Mouse (Mus musculus): ENCODE measurements around the gene Psme4. TPM values are rescaled to one million over a fixed set of nuclear protein-coding genes. Genes with fewer than 3 reads are reported as not detected.

Gene Psme4
- polyA plus RNA-seq, 1 experiment from 2014 or later, result 34.2 TPM

GRCm38 (mm10) chr11:30774638-30775037, 3.1 kb downstream of the Psme4 start:
- Histone ChIP-seq H3K27me3 (ENCODE audit: control insufficient read depth, insufficient read depth, low read length) (no peaks in the 10 kb centered on the region), H3K4me3 (ENCODE audit: low read depth, low read length) (no peak overlapping the region), H3K9ac (ENCODE audit: low read length) (no peak overlapping the region), H3K4me1 (ENCODE audit: control insufficient read depth, insufficient read depth, low read length) (peaks cover 6% of the 10 kb centered on the region; the same call in 1 of the 2 replicates), H3K4me2 (ENCODE audit: low read depth) (no peak overlapping the region), H3K36me3 (ENCODE audit: control insufficient read depth, insufficient read depth, low read length) (no peaks in the 10 kb centered on the region), H3K27ac (ENCODE audit: low read depth, low read length) (no peak overlapping the region), H3K9me3 (ENCODE audit: control insufficient read depth, low read length) (no peaks in the 10 kb centered on the region)
- 100% methylated on average over 1 of the region's 1 CpGs for WGBS
- ATAC-seq (ENCODE audit: insufficient read depth, low FRiP score, low TSS enrichment) (no peak), DNase-seq (ENCODE audit: low spot score) (no peak)

DNA sequence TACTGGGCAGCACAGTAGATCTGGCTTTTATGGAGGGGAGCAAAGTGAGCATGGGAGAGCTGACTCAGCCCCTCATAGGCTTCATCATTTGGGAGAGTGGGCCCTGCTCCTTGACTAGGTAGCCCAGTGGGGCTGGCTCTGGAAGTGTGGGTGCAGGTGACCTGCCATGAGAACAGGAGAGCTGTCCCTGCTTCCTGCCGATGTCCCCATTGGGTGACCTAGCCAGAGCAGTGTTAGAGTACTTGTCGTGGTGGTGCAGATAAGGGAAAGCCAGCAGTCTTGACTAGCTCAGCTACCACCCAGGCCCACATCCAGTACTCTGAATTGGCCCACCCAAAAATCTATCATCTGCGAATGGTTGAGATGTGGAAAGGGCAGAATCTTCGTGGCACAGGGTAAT, 6.0 kb downstream of the Psme4 start:
- no peak for ATAC-seq (ENCODE audit: insufficient read depth, low FRiP score, low TSS enrichment)
- 80% methylated on average over 4 of the region's 4 CpGs for WGBS

GRCm38 (mm10) chr11:30780893-30781292, 9.4 kb downstream of the Psme4 start:
- H3K27me3 ChIP-seq (ENCODE audit: control insufficient read depth, insufficient read depth, low read length), result no peaks in the 10 kb centered on the region
- no peaks in the 10 kb centered on the region for H3K4me1 ChIP-seq (ENCODE audit: control insufficient read depth, insufficient read depth, low read length)
- no peak overlapping the region for H3K4me2 ChIP-seq (ENCODE audit: low read depth)
- 87% methylated on average over 2 of the region's 2 CpGs for WGBS
- H3K36me3 ChIP-seq (ENCODE audit: control insufficient read depth, insufficient read depth, low read length), result no peaks in the 10 kb centered on the region
- ATAC-seq (ENCODE audit: insufficient read depth, low FRiP score, low TSS enrichment) (no peak), DNase-seq (ENCODE audit: low spot score) (no peak)
- H3K27ac ChIP-seq (ENCODE audit: low read depth, low read length), result no peak overlapping the region
- H3K9ac ChIP-seq (ENCODE audit: low read length), result no peak overlapping the region
- H3K9me3 ChIP-seq (ENCODE audit: control insufficient read depth, low read length), result no peaks in the 10 kb centered on the region
- no peak overlapping the region for H3K4me3 ChIP-seq (ENCODE audit: low read depth, low read length)

More for the DNA sequence above, 6.0 kb downstream of the Psme4 start:
- Histone ChIP-seq H3K9me3 (ENCODE audit: control insufficient read depth, low read length) (no peaks in the 10 kb centered on the region), H3K4me2 (ENCODE audit: low read depth) (no peak overlapping the region), H3K4me1 (ENCODE audit: control insufficient read depth, insufficient read depth, low read length) (peaks cover 6% of the 10 kb centered on the region; the same call in 1 of the 2 replicates), H3K36me3 (ENCODE audit: control insufficient read depth, insufficient read depth, low read length) (no peaks in the 10 kb centered on the region), H3K9ac (ENCODE audit: low read length) (no peak overlapping the region), H3K4me3 (ENCODE audit: low read depth, low read length) (no peak overlapping the region), H3K27ac (ENCODE audit: low read depth, low read length) (no peak overlapping the region), H3K27me3 (ENCODE audit: control insufficient read depth, insufficient read depth, low read length) (no peaks in the 10 kb centered on the region)
- no peak for DNase-seq (ENCODE audit: low spot score)

- no peak overlapping the region for H3K4me2 ChIP-seq (ENCODE audit: low read depth)
- H3K9me3 ChIP-seq (ENCODE audit: control insufficient read depth, low read length), result no peaks in the 10 kb centered on the region
- WGBS, result 79% methylated on average over 1 of the region's 1 CpGs
- ATAC-seq (ENCODE audit: insufficient read depth, low FRiP score, low TSS enrichment), result no peak
- H3K36me3 ChIP-seq (ENCODE audit: control insufficient read depth, insufficient read depth, low read length), result no peaks in the 10 kb centered on the region
- no peak overlapping the region for H3K27ac ChIP-seq (ENCODE audit: low read depth, low read length)
- H3K4me3 ChIP-seq (ENCODE audit: low read depth, low read length), result no peak overlapping the region
- no peaks in the 10 kb centered on the region for H3K27me3 ChIP-seq (ENCODE audit: control insufficient read depth, insufficient read depth, low read length)
- no peaks in the 10 kb centered on the region for H3K4me1 ChIP-seq (ENCODE audit: control insufficient read depth, insufficient read depth, low read length)
- H3K9ac ChIP-seq (ENCODE audit: low read length), result no peak overlapping the region
- DNase-seq (ENCODE audit: low spot score), result no peak
These were observed 10.1 kb downstream of the Psme4 start for GRCm38 (mm10) chr11:30781612-30782011.

GRCm38 (mm10) chr11:30785497-30785896, 14.0 kb downstream of the Psme4 start:
- Histone ChIP-seq H3K36me3 (ENCODE audit: control insufficient read depth, insufficient read depth, low read length) (no peaks in the 10 kb centered on the region), H3K4me1 (ENCODE audit: control insufficient read depth, insufficient read depth, low read length) (no peaks in the 10 kb centered on the region), H3K4me2 (ENCODE audit: low read depth) (no peak overlapping the region), H3K9ac (ENCODE audit: low read length) (no peak overlapping the region), H3K27ac (ENCODE audit: low read depth, low read length) (no peak overlapping the region), H3K4me3 (ENCODE audit: low read depth, low read length) (no peak overlapping the region), H3K27me3 (ENCODE audit: control insufficient read depth, insufficient read depth, low read length) (no peaks in the 10 kb centered on the region), H3K9me3 (ENCODE audit: control insufficient read depth, low read length) (no peaks in the 10 kb centered on the region)
- DNase-seq (ENCODE audit: low spot score), result no peak
- 57% methylated on average over 3 of the region's 3 CpGs for WGBS
- no peak for ATAC-seq (ENCODE audit: insufficient read depth, low FRiP score, low TSS enrichment)

GRCm38 (mm10) chr11:30786230-30786983, 14.9 kb downstream of the Psme4 start:
- no peak for ATAC-seq (ENCODE audit: insufficient read depth, low FRiP score, low TSS enrichment)
- no peaks in the 10 kb centered on the region for H3K36me3 ChIP-seq (ENCODE audit: control insufficient read depth, insufficient read depth, low read length)
- H3K27ac ChIP-seq (ENCODE audit: low read depth, low read length), result no peak overlapping the region
- H3K27me3 ChIP-seq (ENCODE audit: control insufficient read depth, insufficient read depth, low read length), result no peaks in the 10 kb centered on the region
- no peak for DNase-seq (ENCODE audit: low spot score)
- H3K4me1 ChIP-seq (ENCODE audit: control insufficient read depth, insufficient read depth, low read length), result no peaks in the 10 kb centered on the region
- 96% methylated on average over 7 of the region's 7 CpGs for WGBS
- no peak overlapping the region for H3K4me3 ChIP-seq (ENCODE audit: low read depth, low read length)
- no peak overlapping the region for H3K4me2 ChIP-seq (ENCODE audit: low read depth)
- H3K9me3 ChIP-seq (ENCODE audit: control insufficient read depth, low read length), result no peaks in the 10 kb centered on the region
- no peak overlapping the region for H3K9ac ChIP-seq (ENCODE audit: low read length)

- DNase-seq (ENCODE audit: low spot score) (no peak), ATAC-seq (ENCODE audit: insufficient read depth, low FRiP score, low TSS enrichment) (no peak)
- Histone ChIP-seq H3K27me3 (ENCODE audit: control insufficient read depth, insufficient read depth, low read length) (no peaks in the 10 kb centered on the region), H3K36me3 (ENCODE audit: control insufficient read depth, insufficient read depth, low read length) (no peaks in the 10 kb centered on the region), H3K9me3 (ENCODE audit: control insufficient read depth, low read length) (no peaks in the 10 kb centered on the region), H3K27ac (ENCODE audit: low read depth, low read length) (no peak overlapping the region), H3K4me1 (ENCODE audit: control insufficient read depth, insufficient read depth, low read length) (no peaks in the 10 kb centered on the region), H3K4me3 (ENCODE audit: low read depth, low read length) (no peak overlapping the region), H3K4me2 (ENCODE audit: low read depth) (no peak overlapping the region), H3K9ac (ENCODE audit: low read length) (no peak overlapping the region)
- WGBS, result 88% methylated on average over 7 of the region's 7 CpGs
These were observed 21.2 kb downstream of the Psme4 start for GRCm38 (mm10) chr11:30792680-30793079.

DNA sequence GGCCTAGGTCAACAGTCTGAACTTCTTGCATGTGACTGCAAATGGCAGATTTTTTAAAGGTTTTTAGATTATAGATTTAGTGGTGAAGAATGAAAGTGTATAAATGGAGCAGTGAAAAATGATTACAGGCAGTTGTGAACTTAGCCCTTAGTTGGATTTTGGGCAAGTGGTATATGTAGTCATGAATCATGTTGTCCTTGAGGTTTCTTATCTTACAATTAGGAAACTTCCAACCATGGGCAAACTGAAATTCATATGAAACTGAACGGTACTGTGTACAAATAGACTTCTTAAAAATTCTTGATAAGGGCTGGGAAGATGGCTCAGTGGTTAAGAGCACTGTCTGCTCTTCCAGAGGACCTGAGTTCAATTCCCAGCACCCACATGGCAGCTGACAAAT, 22.2 kb downstream of the Psme4 start:
- Histone ChIP-seq H3K27ac (ENCODE audit: low read depth, low read length) (no peak overlapping the region), H3K36me3 (ENCODE audit: control insufficient read depth, insufficient read depth, low read length) (no peaks in the 10 kb centered on the region), H3K27me3 (ENCODE audit: control insufficient read depth, insufficient read depth, low read length) (no peaks in the 10 kb centered on the region), H3K9ac (ENCODE audit: low read length) (no peak overlapping the region), H3K9me3 (ENCODE audit: control insufficient read depth, low read length) (no peaks in the 10 kb centered on the region), H3K4me2 (ENCODE audit: low read depth) (no peak overlapping the region), H3K4me3 (ENCODE audit: low read depth, low read length) (no peak overlapping the region), H3K4me1 (ENCODE audit: control insufficient read depth, insufficient read depth, low read length) (no peaks in the 10 kb centered on the region)
- ATAC-seq (ENCODE audit: insufficient read depth, low FRiP score, low TSS enrichment) (no peak), DNase-seq (ENCODE audit: low spot score) (no peak)
- WGBS, result 100% methylated on average over 1 of the region's 1 CpGs

DNA sequence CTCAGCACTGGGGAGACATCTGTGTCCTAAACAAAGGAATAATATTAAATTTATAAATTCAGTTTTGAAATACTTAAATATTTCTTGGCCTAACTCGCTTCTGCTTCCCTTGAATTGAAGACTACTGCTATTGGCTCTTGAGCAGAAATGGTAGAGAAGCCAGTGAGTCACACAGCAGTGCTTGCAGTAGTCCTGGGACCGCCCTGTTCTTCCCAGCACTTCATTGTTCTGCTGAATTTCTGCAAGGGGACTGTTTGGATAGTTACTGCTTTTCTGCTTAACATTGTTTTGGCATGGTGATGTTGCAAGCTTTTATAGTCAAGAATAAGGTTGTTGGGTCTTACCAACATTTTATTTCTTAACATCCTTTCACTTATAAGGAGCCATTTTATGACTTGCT, 25.7 kb downstream of the Psme4 start:
- no peak for ATAC-seq (ENCODE audit: insufficient read depth, low FRiP score, low TSS enrichment)

More for the DNA sequence above, 25.7 kb downstream of the Psme4 start:
- WGBS, result 91% methylated on average over 2 of the region's 2 CpGs
- no peaks in the 10 kb centered on the region for H3K27me3 ChIP-seq (ENCODE audit: control insufficient read depth, insufficient read depth, low read length)
- no peak overlapping the region for H3K4me3 ChIP-seq (ENCODE audit: low read depth, low read length)
- H3K4me2 ChIP-seq (ENCODE audit: low read depth), result no peak overlapping the region
- no peak overlapping the region for H3K27ac ChIP-seq (ENCODE audit: low read depth, low read length)
- no peak overlapping the region for H3K9ac ChIP-seq (ENCODE audit: low read length)
- H3K4me1 ChIP-seq (ENCODE audit: control insufficient read depth, insufficient read depth, low read length), result no peaks in the 10 kb centered on the region
- H3K36me3 ChIP-seq (ENCODE audit: control insufficient read depth, insufficient read depth, low read length), result no peaks in the 10 kb centered on the region
- DNase-seq (ENCODE audit: low spot score), result no peak
- H3K9me3 ChIP-seq (ENCODE audit: control insufficient read depth, low read length), result no peaks in the 10 kb centered on the region

All from neural tube, embryonic 11.5 days (tissue).